Mouse (Mus musculus) neural tube, embryonic 14.5 days (tissue): Measurements from ENCODE around the gene Tm4sf19. TPM values are rescaled to one million over a fixed set of nuclear protein-coding genes. Genes with fewer than 3 reads are reported as not detected.

Source experiments
- ATAC-seq: fragments of 200-750 bp; cut with Nextera tagmentation; 2 replicates; pipeline ENCODE4 v1.8.0; 2017; ENCODE audit warnings: low read depth, mild to moderate bottlenecking, moderate TSS enrichment, moderate library complexity
- H3K27ac ChIP-seq: fragments of 300-500 bp; sonication (generic); 2 replicates; pipeline ENCODE4 v1.5.1; 2014; ENCODE audit warnings: low read depth, mild to moderate bottlenecking, control low read depth, low read length, moderate library complexity, mixed read lengths
- H3K27me3 ChIP-seq: fragments of 300-500 bp; sonication (generic); 2 replicates; pipeline ENCODE4 v1.6.1; 2014; ENCODE audit warnings: low read length; ENCODE audit not compliant: control insufficient read depth, insufficient read depth
- H3K36me3 ChIP-seq: fragments of 300-500 bp; sonication (generic); 2 replicates; pipeline ENCODE4 v1.6.1; 2014; ENCODE audit warnings: low read length, mixed read lengths; ENCODE audit not compliant: control insufficient read depth, insufficient read depth
- H3K4me1 ChIP-seq: fragments of 300-500 bp; sonication (generic); 2 replicates; pipeline ENCODE4 v1.6.1; 2014; ENCODE audit warnings: low read length; ENCODE audit not compliant: control insufficient read depth, insufficient read depth
- H3K4me2 ChIP-seq: fragments of 300-500 bp; sonication (generic); 2 replicates; pipeline ENCODE4 v1.6.1; 2014; ENCODE audit warnings: mild to moderate bottlenecking, low read depth, low read length, control low read depth
- H3K4me3 ChIP-seq: fragments of 300-500 bp; sonication (generic); 2 replicates; pipeline ENCODE4 v1.5.1; 2014; ENCODE audit warnings: low read depth, low read length, control low read depth, mixed read lengths
- H3K9ac ChIP-seq: fragments of 300-500 bp; sonication (generic); replicated peaks from 2 replicates; pipeline ENCODE4 v1.6.1; 2014; ENCODE audit warnings: low read depth, mild to moderate bottlenecking, control low read depth, low read length, mixed read lengths
- H3K9me3 ChIP-seq: fragments of 300-500 bp; sonication (generic); 2 replicates; pipeline ENCODE4 v1.6.1; 2016; ENCODE audit warnings: low read length; ENCODE audit not compliant: control insufficient read depth
- WGBS: fragments of 180-500 bp; shearing (Covaris S2); extraction: QIAGEN DNeasy Blood & Tissue Kit; methylation state at CpG from one replicate; pipeline ENCODE4 v1.1.7; 2014; 5-methylcytosine and 5-hydroxymethylcytosine counted together
- polyA plus RNA-seq: library from polyadenylated mRNA; unstranded; fragments of >200 nt; fragmentation: Nextera tagmentation; extraction: Ambion mirVana; gene quantifications from 2 replicates; pipeline ENCODE4 v1.2.1, GENCODE M21; 2014

Gene Tm4sf19
- polyA plus RNA-seq: not detected in 2 replicates

GRCm38 (mm10) chr16:32400267-32400666 lies at the start of gene Tm4sf19:
Gene Tm4sf19 (plus strand): TSS chr16:32400506.
- ATAC-seq: no peak
- WGBS: 85% methylated on average over 7 of the region's 7 CpGs
- Histone ChIP-seq H3K4me2 (no peak within 1 kb of the TSS), H3K27ac (no peak within 1 kb of the TSS), H3K9me3 (no peaks in the 10 kb centered on the region), H3K4me3 (no peak within 1 kb of the TSS), H3K27me3 (no peaks in the 10 kb centered on the region), H3K9ac (no peak within 1 kb of the TSS), H3K36me3 (no peaks in the 10 kb centered on the region), H3K4me1 (no peaks in the 10 kb centered on the region)

- Histone ChIP-seq H3K9ac (no peak overlapping the region), H3K27ac (no peak overlapping the region), H3K36me3 (peaks cover 14% of the 10 kb centered on the region; the same call in 1 of the 2 replicates), H3K4me2 (no peak overlapping the region), H3K4me1 (no peaks in the 10 kb centered on the region), H3K4me3 (no peak overlapping the region), H3K9me3 (no peaks in the 10 kb centered on the region), H3K27me3 (no peaks in the 10 kb centered on the region)
- no peak for ATAC-seq
- 95% methylated on average over 3 of the region's 3 CpGs for WGBS
Measured at GRCm38 (mm10) chr16:32350776-32351175, 49.5 kb upstream of the Tm4sf19 start.

GRCm38 (mm10) chr16:32363530-32363929 lies 36.8 kb upstream of the Tm4sf19 start:
- H3K4me1 ChIP-seq: no peaks in the 10 kb centered on the region
- H3K36me3 ChIP-seq: peaks cover 7% of the 10 kb centered on the region; the same call in 1 of the 2 replicates
- no peak overlapping the region for H3K27ac ChIP-seq
- H3K27me3 ChIP-seq: no peaks in the 10 kb centered on the region
- no peak overlapping the region for H3K4me3 ChIP-seq
- no peaks in the 10 kb centered on the region for H3K9me3 ChIP-seq
- no peak for ATAC-seq
- H3K4me2 ChIP-seq: no peak overlapping the region
- H3K9ac ChIP-seq: no peak overlapping the region
- 94% methylated on average over 2 of the region's 2 CpGs for WGBS

DNA sequence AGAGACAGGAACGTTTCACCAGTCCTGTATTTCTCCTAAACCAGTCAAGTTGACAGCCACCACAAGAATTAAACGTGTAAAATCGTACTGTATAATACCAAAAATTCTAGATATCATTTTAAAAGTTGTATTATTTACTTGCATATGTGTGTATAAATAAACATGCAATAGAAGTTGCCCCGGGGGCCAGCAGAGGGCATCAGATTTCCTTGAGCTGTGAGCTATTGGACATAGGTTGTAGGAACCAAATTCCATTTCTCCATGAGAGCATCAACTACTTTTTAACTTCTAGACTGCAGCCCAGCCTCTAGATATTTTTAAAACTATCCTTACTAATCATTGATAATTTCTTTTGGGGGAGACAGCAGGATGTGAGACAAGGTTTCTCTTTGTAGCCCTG lies 29.0 kb upstream of the Tm4sf19 start:
- ATAC-seq: no peak
- Histone ChIP-seq H3K4me1 (no peaks in the 10 kb centered on the region), H3K9ac (no peak overlapping the region), H3K36me3 (peaks cover 14% of the 10 kb centered on the region), H3K9me3 (no peaks in the 10 kb centered on the region), H3K27me3 (no peaks in the 10 kb centered on the region), H3K4me3 (no peak overlapping the region), H3K27ac (no peak overlapping the region), H3K4me2 (no peak overlapping the region)
- WGBS: 95% methylated on average over 4 of the region's 4 CpGs

GRCm38 (mm10) chr16:32379575-32379974 lies 20.7 kb upstream of the Tm4sf19 start:
- H3K4me3 ChIP-seq: no peak overlapping the region
- 97% methylated on average over 2 of the region's 2 CpGs for WGBS
- no peak overlapping the region for H3K9ac ChIP-seq
- H3K36me3 ChIP-seq: peaks cover 48% of the 10 kb centered on the region
- H3K4me1 ChIP-seq: no peaks in the 10 kb centered on the region
- no peaks in the 10 kb centered on the region for H3K9me3 ChIP-seq
- H3K27me3 ChIP-seq: no peaks in the 10 kb centered on the region
- H3K27ac ChIP-seq: no peak overlapping the region
- no peak overlapping the region for H3K4me2 ChIP-seq
- ATAC-seq: no peak

DNA sequence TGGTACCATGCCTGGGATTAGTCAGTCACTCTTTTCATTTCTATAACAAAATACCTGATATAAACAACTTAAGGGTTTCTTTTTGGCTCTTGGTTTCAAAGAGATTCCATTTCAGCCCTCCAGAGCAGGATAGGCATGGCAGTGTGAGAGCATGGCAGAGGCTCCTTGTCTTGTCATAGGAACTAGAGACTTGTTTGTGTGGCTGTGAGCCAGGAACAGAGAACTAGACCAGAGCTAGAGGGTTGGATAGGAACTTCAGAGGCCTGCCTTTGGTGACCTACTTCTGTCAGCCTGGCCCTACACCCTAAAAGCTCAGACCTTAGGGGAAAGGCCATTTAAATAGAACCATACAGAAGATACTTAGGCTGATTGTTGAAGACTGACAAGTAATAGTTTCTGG lies 17.4 kb upstream of the Tm4sf19 start:
- Histone ChIP-seq H3K4me3 (no peak overlapping the region), H3K36me3 (peaks cover 46% of the 10 kb centered on the region), H3K4me1 (no peaks in the 10 kb centered on the region), H3K9me3 (no peaks in the 10 kb centered on the region), H3K27me3 (no peaks in the 10 kb centered on the region), H3K27ac (no peak overlapping the region), H3K9ac (no peak overlapping the region), H3K4me2 (no peak overlapping the region)
- ATAC-seq: no peak

GRCm38 (mm10) chr16:32384885-32385284 lies 15.4 kb upstream of the Tm4sf19 start:
- WGBS: 87% methylated on average over 2 of the region's 2 CpGs
- peaks cover 34% of the 10 kb centered on the region for H3K36me3 ChIP-seq

GRCm38 (mm10) chr16:32386826-32387225 lies 13.5 kb upstream of the Tm4sf19 start:
- Histone ChIP-seq H3K36me3 (peaks cover 31% of the 10 kb centered on the region), H3K4me3 (no peak overlapping the region), H3K4me2 (no peak overlapping the region), H3K9ac (no peak overlapping the region), H3K9me3 (no peaks in the 10 kb centered on the region), H3K27ac (no peak overlapping the region), H3K27me3 (no peaks in the 10 kb centered on the region), H3K4me1 (no peaks in the 10 kb centered on the region)
- ATAC-seq: no peak
- WGBS: 83% methylated on average over 3 of the region's 3 CpGs

More at GRCm38 (mm10) chr16:32384885-32385284, 15.4 kb upstream of the Tm4sf19 start:
- Histone ChIP-seq H3K9ac (no peak overlapping the region), H3K27ac (no peak overlapping the region), H3K4me1 (no peaks in the 10 kb centered on the region), H3K9me3 (no peaks in the 10 kb centered on the region), H3K4me3 (no peak overlapping the region), H3K4me2 (no peak overlapping the region), H3K27me3 (no peaks in the 10 kb centered on the region)
- no peak for ATAC-seq

DNA sequence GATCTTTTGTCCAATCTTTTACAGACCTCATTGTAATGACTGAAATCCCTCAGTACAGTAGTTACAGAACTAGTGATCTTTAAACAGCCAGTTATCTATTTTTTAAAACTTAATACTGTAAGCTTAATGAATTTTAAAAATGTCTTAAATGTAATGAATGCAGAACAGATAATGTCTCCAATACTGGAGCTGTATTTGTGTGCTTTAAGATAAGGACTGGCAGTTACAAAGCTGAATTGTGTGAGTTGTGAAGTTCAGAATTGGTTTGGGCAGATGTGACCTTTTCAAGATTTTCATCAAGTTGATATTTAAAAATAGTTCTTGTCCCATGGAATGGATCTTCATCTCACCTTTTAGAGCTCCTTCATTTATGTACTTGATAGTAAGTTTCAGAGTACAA lies 11.3 kb upstream of the Tm4sf19 start:
- Histone ChIP-seq H3K27me3 (no peaks in the 10 kb centered on the region), H3K4me2 (no peak overlapping the region), H3K27ac (no peak overlapping the region), H3K4me3 (no peak overlapping the region), H3K9ac (no peak overlapping the region), H3K9me3 (no peaks in the 10 kb centered on the region), H3K4me1 (no peaks in the 10 kb centered on the region), H3K36me3 (peaks cover 25% of the 10 kb centered on the region)
- no peak for ATAC-seq

DNA sequence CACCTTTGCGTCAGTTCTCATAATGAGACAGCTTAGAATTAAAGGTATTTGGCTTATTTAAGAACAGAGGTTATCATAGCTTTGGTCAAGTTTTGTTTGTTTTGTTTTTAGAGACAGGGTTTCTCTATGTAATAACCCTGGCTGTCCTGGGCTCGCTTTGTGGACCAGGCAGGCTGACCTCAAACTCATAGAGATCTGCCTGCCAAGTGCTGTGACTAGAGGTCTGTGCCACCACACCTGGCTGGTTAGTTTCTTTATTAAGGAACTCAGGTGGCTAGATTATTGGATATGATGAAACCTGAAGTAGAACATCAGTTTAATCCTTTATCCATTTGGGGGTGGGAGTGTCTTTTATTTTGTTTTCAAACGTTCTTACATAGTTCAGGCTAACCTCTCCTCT lies 10.5 kb upstream of the Tm4sf19 start:
- Histone ChIP-seq H3K4me3 (no peak overlapping the region), H3K36me3 (peaks cover 22% of the 10 kb centered on the region), H3K27me3 (no peaks in the 10 kb centered on the region), H3K9ac (no peak overlapping the region), H3K27ac (no peak overlapping the region), H3K9me3 (no peaks in the 10 kb centered on the region), H3K4me2 (no peak overlapping the region), H3K4me1 (no peaks in the 10 kb centered on the region)
- no peak for ATAC-seq
- WGBS: 92% methylated on average over 3 of the region's 3 CpGs
